Mouse (Mus musculus) mature B cell (primary cell): ENCODE data around the gene Map2k5.

Source experiments
- in situ Hi-C: fragments of 300-500 bp; cut with MboI; formaldehyde crosslinking; loops from 2 replicates; pipeline ENCODE4 v1.14.3; 2019

Gene Map2k5

DNA sequence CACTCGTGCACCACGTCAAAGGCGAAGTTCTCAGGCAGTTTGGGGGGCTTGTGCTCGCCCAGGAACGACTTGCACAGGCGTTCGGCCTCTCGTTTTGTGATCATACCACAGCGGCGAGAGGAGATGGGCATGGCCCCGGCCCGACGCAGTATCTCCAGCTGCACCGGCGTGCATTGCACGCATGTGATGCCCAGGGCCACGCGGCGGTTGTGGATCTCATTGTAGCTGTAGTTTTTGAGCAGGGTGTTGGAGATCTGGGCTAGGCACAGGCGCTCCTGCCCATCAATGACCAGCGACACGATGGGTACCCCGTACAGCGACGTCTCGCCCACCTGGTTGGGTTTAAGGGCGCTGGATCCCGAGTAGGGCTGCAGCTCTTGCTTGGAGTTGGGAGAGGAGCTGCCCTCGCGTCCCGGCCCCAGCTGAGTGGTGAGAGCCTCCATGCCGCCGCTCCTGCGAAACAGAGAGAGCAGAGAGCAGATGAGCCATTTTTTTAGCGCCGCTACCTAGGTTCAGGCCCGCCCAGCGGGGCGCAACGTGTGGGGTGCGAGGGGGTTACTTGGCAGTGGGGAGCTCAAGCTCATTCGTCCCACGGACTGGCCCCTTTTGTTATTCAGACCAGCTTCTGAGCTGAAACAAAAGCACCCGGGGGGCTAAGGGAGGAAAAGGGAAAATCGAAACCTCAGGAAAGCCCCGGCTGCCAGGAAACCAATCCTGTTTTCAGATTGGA, 231.4 kb downstream of the Map2k5 start:
- in situ Hi-C loops: no loop called here

DNA sequence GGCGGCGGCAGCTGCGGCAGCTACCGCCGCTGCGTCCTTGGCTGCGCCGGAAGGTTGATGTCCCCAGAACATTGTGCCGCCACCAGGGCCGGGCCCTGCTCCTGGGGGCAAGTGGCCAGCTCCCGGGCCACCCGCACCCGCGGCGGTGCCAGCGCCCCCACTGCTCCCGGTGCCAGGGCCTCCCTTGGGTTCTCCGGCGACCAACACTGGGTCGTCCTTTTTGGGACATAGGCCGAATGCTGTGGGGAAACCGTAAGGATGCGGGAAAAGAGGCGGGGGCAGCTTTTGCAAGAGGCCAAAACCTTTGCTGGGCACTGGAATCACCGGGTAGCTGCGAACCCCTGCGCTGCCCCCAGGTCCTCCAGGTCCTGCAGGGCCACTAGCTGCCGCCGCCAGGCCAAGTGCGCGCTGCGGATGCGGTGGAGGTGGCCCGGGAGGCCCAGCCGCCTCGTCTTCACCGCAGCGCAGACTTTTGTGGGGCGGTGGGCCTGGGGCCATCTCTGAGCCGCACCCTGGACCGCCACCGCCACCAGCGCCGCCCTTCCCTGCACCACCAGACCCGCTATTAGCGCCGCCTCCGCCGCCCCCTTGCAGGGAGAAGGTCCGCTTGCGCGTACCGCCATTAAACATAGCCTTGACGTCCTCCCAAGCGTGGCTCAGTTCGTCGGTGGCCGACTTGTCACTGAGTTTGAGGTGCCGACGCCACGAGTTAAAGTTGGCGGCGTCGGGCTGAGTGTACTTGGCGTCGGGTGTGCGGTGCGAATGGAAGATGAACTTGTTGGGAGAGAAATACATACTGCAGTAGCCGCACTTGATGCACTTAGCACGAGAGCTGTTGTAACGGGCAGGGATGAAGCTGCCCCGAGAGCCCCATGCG, 232.2 kb downstream of the Map2k5 start:
- in situ Hi-C loops: no loop called here

DNA sequence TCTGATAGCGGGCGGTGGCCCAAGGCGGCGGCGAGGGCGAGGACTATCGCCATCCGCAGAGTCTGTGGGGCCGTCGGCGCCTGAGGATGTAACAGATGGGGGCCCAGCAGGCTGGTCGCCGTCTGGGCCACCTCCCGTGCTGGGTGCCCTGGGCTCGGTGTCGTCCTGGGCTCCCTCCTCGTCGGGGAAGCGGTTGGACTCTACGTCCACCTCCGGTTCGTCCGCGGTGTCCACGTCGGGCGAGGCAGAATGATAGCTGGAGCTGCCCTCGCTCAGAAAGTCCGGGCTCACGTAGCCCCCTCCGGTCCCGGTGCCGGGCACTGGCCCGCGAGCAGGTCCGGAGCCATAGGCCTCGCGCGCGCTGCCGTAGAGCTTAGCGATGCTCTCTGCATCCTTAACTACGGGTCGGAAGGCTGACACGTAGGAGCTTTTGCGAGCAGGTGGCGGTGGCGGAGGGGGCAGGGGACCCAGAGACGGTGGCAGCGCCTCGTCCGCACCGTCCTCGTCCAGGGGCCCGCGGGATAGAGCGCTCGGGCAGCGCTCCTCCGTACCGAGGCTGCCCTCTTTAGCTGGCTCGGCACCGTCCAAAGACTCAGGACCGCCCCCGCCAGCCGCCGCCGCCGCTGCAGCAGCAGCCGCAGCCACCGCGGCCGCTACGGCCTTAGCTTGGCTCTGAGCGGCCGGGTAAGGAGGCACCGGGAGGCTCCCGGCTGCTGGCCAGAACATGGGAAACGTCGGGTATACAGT, 233.0 kb downstream of the Map2k5 start:
- in situ Hi-C loops: no loop called here

DNA sequence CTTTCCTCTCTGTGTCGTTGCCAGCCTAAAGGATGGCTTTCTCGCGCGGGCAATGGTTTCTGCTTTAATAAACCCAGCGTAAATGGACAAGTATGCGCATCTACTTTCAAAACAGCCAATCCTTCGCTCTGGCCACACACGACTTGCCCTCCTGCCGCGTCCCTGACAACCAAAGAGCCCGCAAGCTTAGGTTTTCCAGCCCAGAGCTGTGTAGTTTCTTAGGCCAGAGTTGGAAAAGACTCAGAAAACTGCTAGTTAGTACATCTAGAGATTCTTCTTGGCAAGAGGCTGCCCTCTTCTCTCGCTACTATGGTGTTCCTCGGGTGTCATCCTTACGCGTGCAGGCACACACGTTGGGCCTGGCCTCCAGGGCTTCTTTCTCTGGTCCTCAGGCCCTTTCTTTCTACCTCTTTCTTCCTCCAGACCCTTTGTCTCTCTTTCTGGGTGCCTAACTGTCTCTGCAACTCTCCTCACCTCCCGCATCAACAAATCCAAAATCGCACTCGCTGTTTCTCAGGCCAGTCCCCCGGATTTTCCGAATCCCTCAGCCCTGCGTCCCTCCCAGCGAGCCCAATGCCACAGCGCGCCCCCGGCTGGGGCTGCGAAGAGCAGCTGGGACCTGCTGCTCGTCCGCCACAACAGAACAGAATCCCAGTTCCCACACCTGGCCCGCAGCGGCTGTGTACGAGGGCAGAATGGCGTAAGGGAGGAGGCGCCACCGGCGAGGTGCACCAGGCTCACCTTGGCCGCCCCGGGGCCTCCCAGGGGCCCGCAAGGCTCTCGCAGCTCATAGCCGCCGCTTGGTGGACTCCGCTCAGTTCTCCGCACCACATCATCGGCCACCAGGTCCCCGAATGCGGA, 233.8 kb downstream of the Map2k5 start:
- in situ Hi-C loops: no loop called here

DNA sequence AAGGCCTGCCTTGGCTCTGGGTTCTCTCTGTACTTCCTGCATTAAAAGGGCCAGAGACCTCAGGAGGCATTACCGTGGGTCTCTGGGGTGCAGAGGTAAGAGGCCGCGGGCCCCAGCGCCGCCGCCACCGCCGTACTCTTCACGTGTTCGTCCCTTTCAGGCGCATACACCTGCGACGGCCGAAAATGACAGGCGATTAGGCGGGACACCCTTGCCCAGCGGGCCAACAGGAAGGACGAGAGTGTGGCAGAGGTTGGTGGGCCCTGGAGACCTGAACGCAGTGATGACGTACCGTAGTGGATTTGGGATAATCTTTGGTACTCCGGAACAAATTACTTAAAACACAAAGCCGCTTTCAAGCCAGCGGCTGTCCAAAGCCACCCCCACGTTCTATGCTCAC, 234.5 kb downstream of the Map2k5 start:
- in situ Hi-C loops: no loop called here

DNA sequence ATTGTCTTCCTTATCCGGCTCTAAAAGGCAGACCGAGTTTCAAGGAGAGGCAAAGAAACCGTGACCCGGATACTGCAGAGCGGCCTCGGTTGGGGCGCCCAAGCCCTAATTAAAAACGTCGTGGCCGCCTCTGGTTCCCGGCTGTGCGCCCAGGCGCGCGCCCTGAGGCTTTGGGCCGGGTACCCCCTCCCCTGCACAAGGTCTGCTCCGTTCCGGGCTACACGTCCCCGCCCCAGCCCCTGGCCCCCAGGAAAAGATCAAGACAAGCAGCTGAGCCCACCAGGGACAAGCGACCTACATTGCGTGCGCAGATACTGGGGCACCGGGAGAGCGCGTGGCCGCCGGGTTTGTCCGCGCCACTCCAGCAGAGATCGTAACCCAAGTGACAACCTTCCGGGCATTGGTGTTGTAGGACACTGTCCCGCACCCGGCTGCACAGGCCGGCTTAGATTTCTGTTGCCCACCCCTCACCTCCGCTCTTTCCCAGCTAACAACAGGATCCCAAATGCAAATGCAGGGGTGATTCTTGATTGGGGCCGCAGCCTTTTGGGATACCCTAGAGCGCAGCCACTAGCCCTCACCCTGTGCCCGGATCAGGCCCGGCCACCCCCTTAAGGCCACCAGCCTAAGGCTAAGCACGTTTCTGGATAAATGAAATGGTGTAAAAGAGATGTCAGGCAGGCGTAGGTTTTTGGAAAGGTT, 235.2 kb downstream of the Map2k5 start:
- in situ Hi-C loops: no loop called here

DNA sequence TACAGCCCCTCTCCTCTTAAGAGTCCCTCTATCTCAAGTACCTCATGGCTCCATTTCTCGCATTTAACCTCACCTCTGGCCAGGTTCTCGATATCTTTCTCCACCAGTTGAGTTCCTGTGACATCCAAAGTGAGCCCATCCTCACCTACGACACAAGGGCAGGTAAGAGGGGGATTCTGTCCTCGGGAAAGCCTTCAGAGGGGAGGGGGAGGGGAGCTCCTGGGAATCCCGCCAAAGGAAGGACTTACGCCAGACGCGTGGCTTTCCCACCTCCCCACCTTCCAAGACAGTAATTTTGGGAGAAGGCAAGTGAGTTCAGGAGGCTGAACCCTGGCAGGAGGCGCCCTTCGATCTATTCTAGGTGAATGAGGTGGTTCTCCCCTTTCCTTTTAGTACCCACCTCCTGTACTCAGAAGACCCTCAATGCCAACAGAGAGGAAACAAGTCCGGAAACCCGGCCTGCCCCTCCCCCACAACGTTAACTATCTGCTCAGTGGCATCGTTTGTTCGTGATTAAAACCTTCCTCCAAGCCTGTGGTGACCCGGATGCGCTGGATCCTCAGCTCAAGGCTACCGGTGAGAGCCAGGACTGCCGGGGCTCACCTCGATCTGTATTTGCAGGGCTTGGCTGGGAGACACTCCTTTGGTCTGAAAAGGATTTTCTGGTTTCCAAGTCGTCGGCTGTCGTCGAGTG, 235.9 kb downstream of the Map2k5 start:
- in situ Hi-C loops: no loop called here

DNA sequence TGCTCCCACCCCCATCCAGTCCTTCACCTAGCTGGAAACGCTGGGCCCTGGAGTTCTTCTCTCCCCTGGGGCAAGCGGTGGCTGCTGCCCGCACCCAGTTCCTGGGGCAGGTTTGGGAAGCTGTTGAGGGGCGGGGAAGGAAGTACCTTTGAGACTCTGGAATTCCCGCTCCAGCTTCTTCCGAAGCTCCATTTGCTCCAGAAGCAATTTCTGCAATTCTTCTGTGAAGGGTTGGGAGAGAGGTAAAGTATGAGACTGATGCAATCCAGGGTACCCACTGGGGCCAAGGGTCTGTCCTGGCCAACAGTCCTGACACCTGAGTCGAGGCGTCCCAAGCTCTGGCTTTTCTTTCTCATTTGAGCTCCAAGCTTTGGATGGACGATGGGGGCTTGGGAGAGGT, 237.5 kb downstream of the Map2k5 start:
- in situ Hi-C loops: no loop called here

DNA sequence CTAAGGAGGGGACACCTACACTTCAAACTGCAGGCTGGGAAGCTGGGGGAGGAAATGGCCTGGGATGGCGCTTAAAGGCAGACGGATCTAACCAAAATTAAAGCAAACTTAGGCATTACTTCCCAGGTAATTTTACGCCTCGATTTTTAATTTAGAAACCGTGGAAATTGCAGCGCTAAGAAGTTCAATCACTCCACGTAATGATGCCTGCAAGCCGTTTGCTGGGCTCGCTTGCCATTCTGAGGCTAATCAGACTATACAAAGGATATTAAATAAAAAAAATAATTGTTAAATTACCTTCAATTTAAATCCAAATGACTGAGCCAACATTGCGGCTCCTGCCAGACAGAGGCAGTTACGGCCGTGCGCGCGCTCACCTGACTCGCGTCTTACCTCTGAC, 238.0 kb downstream of the Map2k5 start:
- in situ Hi-C loops: no loop called here

DNA sequence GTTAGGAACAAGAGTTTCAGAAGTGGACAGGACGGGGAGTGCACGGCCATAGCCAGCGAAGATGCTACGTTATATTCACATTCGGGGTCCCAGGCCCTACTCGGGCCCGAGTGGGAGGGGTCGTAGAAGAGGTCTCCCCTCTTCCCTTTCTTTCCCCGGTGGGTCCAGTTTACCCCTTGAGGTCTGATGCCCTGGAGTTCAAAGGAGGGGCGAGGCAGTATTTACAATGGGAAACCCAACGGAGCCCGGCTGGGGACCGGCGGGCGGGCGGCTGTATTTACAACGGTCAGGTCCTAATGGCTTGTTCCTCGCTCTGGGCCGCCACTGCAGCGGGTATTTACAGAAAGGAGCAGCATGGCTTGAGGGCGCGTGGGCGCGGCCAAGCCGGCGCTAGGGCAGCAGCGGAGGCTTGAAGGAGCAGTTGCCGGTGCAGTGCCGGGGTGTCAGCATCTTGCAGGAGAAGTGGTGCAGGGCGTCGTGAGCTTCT, 239.2 kb downstream of the Map2k5 start:
- in situ Hi-C loops: no loop called here

DNA sequence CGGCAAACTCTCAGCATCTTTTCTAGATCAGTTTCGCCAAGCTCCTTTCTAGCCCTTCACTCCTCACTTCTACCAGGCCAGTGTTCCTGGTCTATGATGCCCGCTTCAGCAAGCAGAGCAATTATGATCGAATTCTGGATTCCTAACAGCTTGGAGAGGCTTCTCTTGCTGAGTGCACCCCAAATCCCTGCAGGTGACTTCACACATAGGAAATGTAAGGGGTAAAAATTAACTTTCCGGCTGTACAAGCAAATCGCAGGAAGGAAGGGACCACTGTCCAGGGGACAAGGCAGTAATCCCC, 240.1 kb downstream of the Map2k5 start:
- in situ Hi-C loops: no loop called here

DNA sequence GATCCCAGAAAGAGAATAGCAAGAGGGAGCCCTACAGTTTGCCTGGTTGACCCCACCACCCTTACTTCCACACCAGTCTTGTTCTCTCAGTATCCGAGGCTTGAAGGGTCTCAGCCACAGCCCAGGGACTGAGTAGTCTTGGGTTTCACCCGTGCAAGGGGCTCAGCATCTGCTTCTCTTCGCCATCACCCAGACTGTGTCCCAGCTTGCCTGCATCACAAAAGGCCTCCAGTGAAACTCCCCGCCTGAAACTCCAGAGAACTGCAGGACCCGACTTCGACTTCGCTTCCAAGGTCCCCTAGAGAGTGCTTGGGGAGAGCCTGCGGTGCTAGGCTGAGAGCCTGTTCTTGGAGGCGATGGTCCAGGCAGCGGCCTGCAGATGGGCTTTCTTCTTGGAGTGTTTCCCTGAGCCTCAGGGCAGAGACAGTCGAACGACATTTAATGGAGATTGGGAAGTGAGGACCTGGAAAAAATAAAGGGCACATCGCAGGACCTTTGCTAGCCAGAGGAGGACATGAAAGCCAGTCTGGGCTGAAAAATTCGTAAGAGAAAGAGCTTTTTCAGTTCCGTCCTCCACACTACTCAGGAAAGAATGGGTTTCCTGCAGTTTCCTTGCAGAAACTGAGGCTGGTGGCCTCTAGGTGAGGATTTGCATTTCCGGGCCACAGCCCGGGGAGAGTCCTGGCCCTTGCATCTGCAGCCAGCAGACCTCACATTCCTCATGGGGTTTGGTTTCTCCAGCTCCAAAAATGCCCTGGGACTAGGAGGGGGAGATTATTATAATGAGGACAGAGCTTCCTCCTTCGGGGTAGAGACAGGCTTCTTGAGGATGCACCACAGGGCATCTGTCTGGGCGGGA, 240.7 kb downstream of the Map2k5 start:
- in situ Hi-C loops: no loop called here

DNA sequence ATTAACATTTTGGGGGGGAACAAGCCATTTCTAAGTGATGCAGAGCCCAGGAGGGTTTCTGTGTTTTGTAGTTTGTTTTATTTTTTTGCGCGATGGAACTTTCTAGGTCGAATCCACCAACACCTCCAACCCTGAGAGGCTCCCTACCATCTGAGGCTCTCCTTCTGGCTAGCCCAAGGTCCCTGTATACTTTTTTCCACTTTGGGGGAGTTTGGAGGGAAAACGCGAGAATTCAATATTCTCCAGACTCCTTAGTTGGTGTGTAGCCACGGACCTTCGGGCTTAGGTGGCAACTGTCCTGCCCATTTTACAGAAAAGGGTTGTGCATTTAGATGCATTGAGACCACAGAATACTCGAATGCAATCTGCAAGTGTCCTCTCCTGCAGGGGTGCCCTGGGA, 241.5 kb downstream of the Map2k5 start:
- in situ Hi-C loops: no loop called here

DNA sequence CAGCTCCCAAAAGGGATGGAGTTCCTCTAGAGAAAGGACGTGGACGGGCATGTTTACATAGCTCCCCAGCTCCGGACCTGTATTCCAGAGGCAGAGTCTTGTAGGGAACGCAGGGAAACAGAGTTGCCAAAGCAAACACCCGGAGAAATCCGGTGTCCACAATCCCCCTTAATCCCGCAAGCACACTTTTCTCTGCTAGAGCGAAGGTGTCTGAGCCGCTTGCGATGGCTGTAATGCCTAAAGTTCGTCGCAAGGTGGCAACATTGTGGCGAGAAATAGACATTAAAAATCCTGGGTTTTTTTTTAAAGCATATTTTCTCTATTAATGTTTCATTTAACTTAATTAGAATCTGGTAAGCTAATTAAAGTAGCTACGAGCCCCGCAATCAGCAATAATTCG, 241.9 kb downstream of the Map2k5 start:
- in situ Hi-C loops: no loop called here

DNA sequence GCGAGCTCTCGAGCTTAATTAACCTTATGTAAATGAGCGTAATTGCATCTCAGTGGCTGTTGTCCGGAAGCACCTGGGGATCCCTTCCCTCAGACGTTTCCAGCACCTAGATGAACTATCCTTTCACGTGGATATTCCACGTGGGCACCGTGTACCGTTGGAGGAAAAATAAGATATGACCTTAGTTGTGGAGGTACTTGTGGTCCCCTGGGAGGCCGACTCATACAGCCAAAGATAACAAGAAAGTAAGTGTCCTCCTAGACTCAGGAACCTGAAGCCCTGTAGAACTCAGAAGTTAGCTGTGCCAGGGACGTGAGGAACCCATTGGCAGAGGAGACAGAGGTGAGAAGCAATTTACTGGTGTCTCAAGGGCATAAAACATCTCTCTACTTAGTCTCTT, 242.3 kb downstream of the Map2k5 start:
- in situ Hi-C loops: no loop called here

DNA sequence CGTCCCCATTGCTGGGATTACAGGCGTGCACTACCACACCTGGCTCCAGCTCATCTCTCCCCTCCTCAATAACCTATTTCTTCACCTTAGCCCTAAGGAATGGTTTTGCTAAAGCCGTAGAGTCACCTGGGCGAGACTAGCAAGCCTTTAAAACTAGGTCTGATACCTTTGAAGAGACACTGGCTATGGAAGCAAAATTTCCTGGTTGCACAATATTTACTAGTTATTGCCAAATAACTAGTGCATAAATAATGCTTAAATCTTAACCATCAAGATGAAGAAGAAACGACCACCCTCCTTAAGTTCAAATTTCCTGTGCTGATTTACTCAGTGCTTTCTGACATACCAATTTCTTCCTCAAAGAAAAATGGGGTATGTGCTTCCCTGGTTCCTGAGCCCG, 244.0 kb downstream of the Map2k5 start:
- in situ Hi-C loops: no loop called here

DNA sequence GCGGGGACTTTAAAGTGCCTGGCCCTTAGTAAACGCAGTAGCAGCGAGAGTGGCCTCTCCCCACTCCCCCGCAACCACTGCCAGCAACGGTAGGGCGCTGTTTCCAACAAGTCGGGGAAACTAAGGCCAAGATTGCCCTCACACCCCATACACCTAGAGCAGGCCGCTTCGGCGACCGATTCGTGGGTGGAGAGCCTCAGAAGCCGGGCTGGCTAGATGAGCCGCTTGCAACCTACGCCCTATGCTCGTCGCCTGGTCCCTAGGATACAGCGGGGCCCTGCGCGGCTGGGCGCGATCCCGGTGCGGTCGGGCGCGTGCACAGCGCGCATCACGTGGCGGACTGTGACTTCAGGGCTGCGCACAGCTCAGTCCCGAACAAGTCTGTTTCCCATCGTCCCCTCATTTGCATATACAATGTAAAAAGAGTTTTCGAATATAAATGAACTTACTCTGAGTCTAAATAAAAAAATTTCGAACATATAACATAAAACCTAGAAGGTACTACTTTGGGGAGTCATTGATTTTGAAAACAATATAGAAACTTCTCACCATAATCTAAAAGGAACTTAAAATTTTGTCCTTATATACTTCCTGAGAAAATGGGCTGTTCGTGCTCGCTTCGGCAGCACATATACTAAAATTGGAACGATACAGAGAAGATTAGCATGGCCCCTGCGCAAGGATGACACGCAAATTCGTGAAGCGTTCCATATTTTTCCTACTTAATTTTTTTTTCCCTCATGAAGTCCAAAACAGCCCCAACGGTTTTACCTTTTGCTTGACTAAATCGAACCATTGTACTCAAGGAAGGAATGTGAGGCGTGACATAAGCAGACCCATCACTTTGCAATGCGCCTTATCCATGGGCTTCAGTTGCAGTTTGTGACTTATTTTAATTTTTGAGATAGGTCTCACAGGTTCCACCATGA, 244.8 kb downstream of the Map2k5 start:
- in situ Hi-C loops: no loop called here

DNA sequence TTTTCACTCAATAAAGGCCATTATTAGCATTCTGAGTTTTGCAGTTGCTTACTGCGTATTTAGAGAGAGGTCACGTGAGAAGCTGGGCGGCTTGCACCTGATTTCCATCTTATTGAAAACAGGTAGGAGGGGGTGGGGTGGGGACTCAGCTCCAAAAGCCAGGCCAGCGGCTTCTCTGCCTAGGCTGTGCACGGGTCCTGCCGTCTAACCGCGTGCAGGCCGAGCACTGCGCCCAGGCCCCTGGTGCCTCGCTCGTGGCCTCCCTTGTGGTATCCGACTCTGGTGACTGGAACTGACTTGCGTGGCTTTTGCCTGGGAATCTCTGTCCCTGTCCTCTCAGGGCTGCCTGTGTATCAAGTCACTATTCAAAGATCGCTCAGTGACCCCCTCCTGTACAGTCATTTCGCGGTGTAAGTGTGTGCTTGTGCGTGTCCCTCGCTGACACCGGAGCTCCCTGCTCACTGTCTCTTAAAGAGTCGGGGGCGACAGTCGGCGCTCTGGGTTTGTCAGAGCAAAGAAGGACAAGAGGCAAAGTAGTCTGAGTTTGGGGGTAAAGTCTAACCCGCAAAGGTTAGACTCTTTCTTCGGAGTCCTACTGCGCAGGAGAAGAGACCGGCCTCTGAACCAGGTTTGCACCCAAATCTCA, 245.6 kb downstream of the Map2k5 start:
- in situ Hi-C loops: no loop called here
